Mouse (Mus musculus) heart, embryonic 14.5 days (tissue): ENCODE results near the gene Psmb4. TPM values are rescaled to one million over a fixed set of nuclear protein-coding genes. Genes with fewer than 3 reads are reported as not detected.
"Not testable (repeated sequence)": the region's sequence is repeated elsewhere in the genome, so short reads cannot be mapped to it uniquely, and the experiment has no call there.

Experiments used
- ATAC-seq: fragments of 200-750 bp; cut with Nextera tagmentation; 2 replicates; pipeline ENCODE4 v1.8.0; 2017; ENCODE audit warnings: low read depth, moderate TSS enrichment; ENCODE audit not compliant: insufficient number of reproducible peaks, insufficient read depth, low FRiP score
- H3K27ac ChIP-seq, 2 experiments: fragments of 200-500 bp in 1 of 2; fragments of 300-500 bp in 1 of 2; sonication (generic) in 1 of 2; replicated peaks in 1 of 2; 2 replicates each; pipeline ENCODE4 v1.5.1; 2012 to 2014; ENCODE audit warnings: low read depth in 2 of 2, low read length in 2 of 2, control low read depth in 1 of 2, mild to moderate bottlenecking in 1 of 2, mixed read lengths in 1 of 2; ENCODE audit not compliant: control insufficient read depth in 1 of 2, insufficient read depth in 1 of 2
- H3K27me3 ChIP-seq: fragments of 300-500 bp; sonication (generic); 2 replicates; pipeline ENCODE4 v1.6.1; 2014; ENCODE audit warnings: mild to moderate bottlenecking, low read length, control low read depth; ENCODE audit not compliant: control insufficient read depth, insufficient read depth
- H3K36me3 ChIP-seq: fragments of 300-500 bp; sonication (generic); 2 replicates; pipeline ENCODE4 v1.6.1; 2014; ENCODE audit warnings: mild to moderate bottlenecking, control low read depth, low read length, mixed read lengths; ENCODE audit not compliant: control insufficient read depth, insufficient read depth
- H3K4me1 ChIP-seq, 2 experiments: fragments of 200-500 bp in 1 of 2; fragments of 300-500 bp in 1 of 2; sonication (generic) in 1 of 2; 2 replicates each; pipeline ENCODE4 v1.6.1; 2012 to 2014; ENCODE audit warnings: low read length in 2 of 2, control low read depth in 1 of 2, mixed read lengths in 1 of 2; ENCODE audit not compliant: control insufficient read depth in 2 of 2, insufficient read depth in 2 of 2
- H3K4me2 ChIP-seq: fragments of 300-500 bp; sonication (generic); 2 replicates; pipeline ENCODE4 v1.6.1; 2014; ENCODE audit warnings: mild to moderate bottlenecking, low read length
- H3K4me3 ChIP-seq, 2 experiments: fragments of 200-500 bp in 1 of 2; fragments of 300-500 bp in 1 of 2; sonication (generic) in 1 of 2; 2 replicates each; pipeline ENCODE4 v1.5.1; 2012 to 2014; ENCODE audit warnings: low read length in 2 of 2, mild to moderate bottlenecking in 2 of 2, control low read depth in 1 of 2, low read depth in 1 of 2, moderate library complexity in 1 of 2; ENCODE audit not compliant: control insufficient read depth in 1 of 2, insufficient read depth in 1 of 2
- H3K9ac ChIP-seq: fragments of 300-500 bp; sonication (generic); 2 replicates; pipeline ENCODE4 v1.6.1; 2014; ENCODE audit warnings: mild to moderate bottlenecking, low read length
- H3K9me3 ChIP-seq: fragments of 300-500 bp; sonication (generic); 2 replicates; pipeline ENCODE4 v1.6.1; 2016; ENCODE audit warnings: low read length, control low read depth; ENCODE audit not compliant: control insufficient read depth
- whole genome bisulfite sequencing: fragments of 180-500 bp; shearing (Covaris S2); extraction: QIAGEN DNeasy Blood & Tissue Kit; methylation state at CpG from one replicate; pipeline ENCODE4 v1.1.7; 2014; 5-methylcytosine and 5-hydroxymethylcytosine counted together
- polyA plus RNA-seq: library from polyadenylated mRNA; unstranded; fragments of >200 nt; fragmentation: Nextera tagmentation; extraction: Ambion mirVana; gene quantifications from 2 replicates; pipeline ENCODE4 v1.2.1, GENCODE M21; 2014

Psmb4 gene
- polyA plus RNA-seq, 1 experiment from 2014 or later = 296 TPM

DNA sequence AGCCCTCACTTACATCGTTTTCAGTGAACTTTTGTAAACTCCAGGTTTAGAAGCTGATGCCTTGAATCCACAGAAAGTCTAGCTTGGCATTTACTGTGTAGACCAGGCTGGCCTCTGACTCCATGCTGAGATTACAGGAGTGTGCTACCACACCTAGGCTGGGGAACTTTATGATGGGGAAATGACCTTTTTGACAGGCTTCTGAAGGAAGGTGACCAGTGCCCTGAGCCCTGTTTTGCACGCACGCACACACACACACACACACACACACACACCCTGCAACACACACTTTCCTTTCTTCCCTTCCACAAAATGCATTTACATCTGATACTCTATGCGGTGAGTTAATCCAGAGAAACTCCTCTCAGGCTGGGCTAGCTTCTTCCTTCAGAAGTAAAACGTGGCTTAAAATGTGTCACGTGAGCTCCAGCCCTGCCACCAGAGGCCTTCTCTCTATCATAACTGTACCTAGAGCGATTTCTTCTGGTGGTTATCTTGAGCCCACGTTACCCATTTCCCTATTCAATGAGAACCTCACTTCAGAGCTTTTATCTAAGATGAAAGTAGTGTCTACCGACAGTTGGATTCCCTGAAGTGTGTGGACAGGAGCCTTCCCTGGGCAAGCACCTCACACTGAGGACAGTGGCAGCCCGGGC, 44.8 kb upstream of the Psmb4 start:
- ATAC-seq, H3K4me2 ChIP-seq, H3K27me3 ChIP-seq, H3K27ac ChIP-seq, H3K4me3 ChIP-seq, H3K9ac ChIP-seq, H3K9me3 ChIP-seq, H3K36me3 ChIP-seq: not testable (repeated sequence)
- peaks cover 8 to 12% of the 10 kb centered on the region in 2 experiments for H3K4me1 ChIP-seq
- WGBS = 60% methylated on average over 10 of the region's 10 CpGs

DNA sequence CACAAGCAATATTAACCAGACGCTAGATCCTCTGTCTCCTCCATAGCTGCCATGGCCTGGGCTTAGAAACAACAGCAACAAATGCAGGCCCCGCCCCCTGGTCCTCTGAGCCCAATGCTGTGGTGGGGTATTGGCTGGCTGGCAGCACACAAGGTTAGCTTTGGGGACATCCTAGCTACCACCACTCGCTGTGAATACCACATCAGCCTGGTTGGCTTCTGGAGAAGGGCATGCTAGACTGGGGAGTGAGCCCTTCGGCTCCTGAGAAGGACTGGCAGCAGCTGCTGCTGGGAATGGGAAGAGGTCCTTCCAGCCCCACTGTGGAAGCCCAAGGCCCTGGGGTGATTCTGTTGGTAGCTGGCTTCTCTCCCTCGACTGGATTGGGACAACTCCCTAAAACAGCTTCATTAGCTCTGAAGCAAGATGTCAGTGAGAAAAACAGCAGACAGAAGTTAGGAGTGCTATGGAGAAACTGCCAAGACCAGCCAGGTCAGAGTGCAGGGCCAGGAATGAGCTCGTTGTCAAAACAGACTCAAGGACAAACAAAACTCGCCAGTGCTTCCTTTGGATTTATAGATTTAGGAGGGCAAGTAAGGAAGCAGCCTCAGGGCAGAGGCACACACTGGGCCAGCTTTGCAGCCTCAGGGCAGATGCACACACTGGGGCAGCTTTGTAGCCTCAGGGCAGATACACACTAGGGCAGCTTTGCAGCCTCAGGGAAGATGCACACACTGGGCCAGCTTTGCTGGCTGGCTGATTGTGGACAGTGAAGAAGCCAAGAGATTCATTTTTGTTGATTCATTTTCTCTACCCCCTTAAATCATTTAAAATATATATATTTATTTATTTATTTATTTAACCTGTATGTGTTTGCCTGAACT, 43.9 kb upstream of the Psmb4 start:
- H3K4me2 ChIP-seq, H3K9me3 ChIP-seq, H3K27me3 ChIP-seq, ATAC-seq, H3K27ac ChIP-seq, H3K9ac ChIP-seq, H3K36me3 ChIP-seq, H3K4me3 ChIP-seq: not testable (repeated sequence)
- WGBS = 41% methylated on average over 7 of the region's 7 CpGs
- peaks cover 8 to 10% of the 10 kb centered on the region in 2 experiments for H3K4me1 ChIP-seq

DNA sequence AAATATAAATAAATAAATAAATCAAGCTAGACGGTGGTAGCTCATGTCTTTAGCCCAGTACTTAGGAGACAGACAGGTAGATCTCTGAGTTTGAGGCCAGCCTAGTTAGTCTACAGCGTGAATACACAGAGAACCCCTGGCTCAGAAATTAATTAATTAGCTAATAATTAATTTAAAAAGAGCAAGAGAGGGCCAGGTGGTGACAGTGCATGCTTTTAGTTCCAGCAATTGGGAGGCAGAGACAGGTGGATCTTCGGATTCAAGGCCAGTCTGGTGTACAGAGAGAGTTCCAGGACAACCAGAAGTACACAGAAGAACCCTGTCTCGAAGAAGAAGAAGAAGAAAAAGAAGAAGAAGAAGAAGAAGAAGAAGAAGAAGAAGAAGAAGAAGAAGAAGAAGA, 42.2 kb upstream of the Psmb4 start:
- not testable (repeated sequence) for H3K9ac ChIP-seq, H3K4me3 ChIP-seq, H3K36me3 ChIP-seq, H3K27ac ChIP-seq, H3K9me3 ChIP-seq, H3K4me2 ChIP-seq, H3K27me3 ChIP-seq, ATAC-seq
- H3K4me1 ChIP-seq = peaks cover 8 to 10% of the 10 kb centered on the region in 2 experiments
- WGBS = 76% methylated on average over 4 of the region's 4 CpGs

DNA sequence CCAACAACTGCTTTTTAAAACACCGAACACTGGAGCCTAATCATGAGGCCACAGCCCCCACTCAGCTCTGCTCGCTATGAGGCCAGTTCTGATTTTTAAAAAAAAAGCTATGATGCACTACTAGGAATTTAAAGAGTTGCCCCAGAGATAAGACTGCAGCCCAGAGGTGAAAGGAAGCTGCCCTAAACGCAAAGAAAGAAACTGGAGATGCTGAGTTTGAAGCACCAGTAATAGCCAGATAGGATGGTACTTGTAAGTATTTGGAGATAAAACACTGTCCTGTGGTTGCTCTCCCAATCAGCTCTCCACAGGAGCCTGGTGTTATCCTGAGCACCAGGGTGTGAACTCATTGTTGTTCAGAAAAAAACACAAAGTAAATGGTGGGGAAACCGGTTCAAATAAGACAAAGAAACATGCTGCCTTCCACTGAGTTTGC, 39.6 kb upstream of the Psmb4 start:
- 16% methylated on average over 4 of the region's 4 CpGs for WGBS
- H3K4me2 ChIP-seq, H3K4me3 ChIP-seq, H3K27ac ChIP-seq, H3K36me3 ChIP-seq, H3K9me3 ChIP-seq, H3K27me3 ChIP-seq, H3K9ac ChIP-seq, H3K4me1 ChIP-seq, ATAC-seq: not testable (repeated sequence)

GRCm38 (mm10) chr3:94924688-94925087, 37.9 kb upstream of the Psmb4 start:
- H3K27ac ChIP-seq = no peak overlapping the region
- no peaks in the 10 kb centered on the region; a peak in 1 of 4 replicates for H3K4me1 ChIP-seq
- WGBS = 62% methylated on average over 8 of the region's 8 CpGs
- H3K4me2 ChIP-seq = no peak overlapping the region
- H3K9me3 ChIP-seq = no peaks in the 10 kb centered on the region
- H3K4me3 ChIP-seq = no peak overlapping the region
- no peak for ATAC-seq
- no peak overlapping the region for H3K9ac ChIP-seq
- no peaks in the 10 kb centered on the region for H3K27me3 ChIP-seq
- H3K36me3 ChIP-seq = no peaks in the 10 kb centered on the region

GRCm38 (mm10) chr3:94922333-94922732, 35.6 kb upstream of the Psmb4 start:
- ATAC-seq = no peak

GRCm38 (mm10) chr3:94921104-94921503, 34.3 kb upstream of the Psmb4 start:
- ATAC-seq = no peak
- H3K4me2 ChIP-seq = no peak overlapping the region
- H3K27me3 ChIP-seq = no peaks in the 10 kb centered on the region
- no peak overlapping the region for H3K27ac ChIP-seq
- peaks cover 0 to 4% of the 10 kb centered on the region in 2 experiments; a peak in 2 of 4 replicates for H3K4me1 ChIP-seq
- H3K9me3 ChIP-seq = no peaks in the 10 kb centered on the region
- no peak overlapping the region for H3K4me3 ChIP-seq
- no peak overlapping the region for H3K9ac ChIP-seq
- H3K36me3 ChIP-seq = no peaks in the 10 kb centered on the region
- WGBS = 45% methylated on average over 3 of the region's 3 CpGs

More at GRCm38 (mm10) chr3:94922333-94922732, 35.6 kb upstream of the Psmb4 start:
- 54% methylated on average over 3 of the region's 3 CpGs for WGBS
- H3K9ac ChIP-seq = no peak overlapping the region
- peaks cover 0 to 4% of the 10 kb centered on the region in 2 experiments; a peak in 2 of 4 replicates for H3K4me1 ChIP-seq
- no peaks in the 10 kb centered on the region for H3K36me3 ChIP-seq
- no peak overlapping the region for H3K4me3 ChIP-seq
- H3K9me3 ChIP-seq = no peaks in the 10 kb centered on the region
- H3K4me2 ChIP-seq = no peak overlapping the region
- no peaks in the 10 kb centered on the region for H3K27me3 ChIP-seq
- no peak overlapping the region for H3K27ac ChIP-seq
